Comparison of ENCODE assay signal across 8 mouse cellular contexts in genomic region chr5:146905486-146906172, GRCm38 (mm10). TPM values are rescaled to one million over a fixed set of nuclear protein-coding genes. Genes with fewer than 3 reads are reported as not detected.
DNase-seq lines count a peak whose midpoint lies in the region; ATAC-seq lines count a peak whose summit lies in the region.

No protein-coding gene starts in this region.

- peaks cover 10% of the 10 kb centered on the region; the same call in 1 of the 2 replicates for H3K27me3 ChIP-seq in embryonic facial prominence, embryonic 13.5 days
- H3K27me3 ChIP-seq in liver, embryonic 11.5 days (replicated peaks; ENCODE audit: control insufficient read depth, insufficient read depth, low read length): no peaks in the 10 kb centered on the region
- H3K27me3 ChIP-seq in splenic B cell, adult 2 months (ENCODE audit: control insufficient read depth, insufficient read depth, low read length, poor library complexity, severe bottlenecking): no peaks in the 10 kb centered on the region

- H3K27ac ChIP-seq in embryonic facial prominence, embryonic 13.5 days: no peak overlapping the region
- H3K27ac ChIP-seq in liver, embryonic 11.5 days (ENCODE audit: low read depth, low read length): no peak overlapping the region

- no peaks in the 10 kb centered on the region for H3K36me3 ChIP-seq in embryonic facial prominence, embryonic 13.5 days
- no peaks in the 10 kb centered on the region for H3K36me3 ChIP-seq in liver, embryonic 11.5 days (ENCODE audit: control insufficient read depth, insufficient read depth, low read length)
- H3K36me3 ChIP-seq in splenic B cell, adult 2 months (ENCODE audit: control insufficient read depth, insufficient read depth, low read length, poor library complexity, severe bottlenecking): no peaks in the 10 kb centered on the region

- no peaks in the 10 kb centered on the region for H3K9me3 ChIP-seq in embryonic facial prominence, embryonic 13.5 days
- no peaks in the 10 kb centered on the region for H3K9me3 ChIP-seq in liver, embryonic 11.5 days (ENCODE audit: control insufficient read depth, low read length)

- peak overlapping the region; percentile 24; the same call in 1 of the 2 replicates for H3K4me3 ChIP-seq in embryonic facial prominence, embryonic 13.5 days
- peak overlapping the region; percentile 28; the same call in 1 of the 2 replicates for H3K4me3 ChIP-seq in liver, embryonic 11.5 days (ENCODE audit: low read depth, low read length)

- no peaks in the 10 kb centered on the region for H3K4me1 ChIP-seq in embryonic facial prominence, embryonic 13.5 days
- H3K4me1 ChIP-seq in liver, embryonic 11.5 days (replicated peaks; ENCODE audit: control insufficient read depth, insufficient read depth, low read length): no peaks in the 10 kb centered on the region

- peak; percentile 67 for DNase-seq in CD4-positive helper T cell, adult 2 months (ENCODE audit: low read depth, low spot score)
- DNase-seq in adrenal gland, postnatal 4 days (ENCODE audit: low spot score in 2 of 2): peak; percentile 51 to 54
- peak; percentile 8 to 27 for DNase-seq in heart, adult 9 months (ENCODE audit: low spot score in 2 of 2)
- DNase-seq in kidney, adult 9 months: peak; percentile 68
- peak; percentile 81 for DNase-seq in liver, embryonic 11.5 days (ENCODE audit: low spot score)
- peak; percentile 85 for DNase-seq in naive thymus-derived CD4-positive, alpha-beta T cell, adult 2 months (ENCODE audit: low read depth)
- DNase-seq in splenic B cell, adult 2 months (ENCODE audit: low read depth, low spot score): peak; percentile 86

- peak overlapping the region; percentile 52 for H3K4me2 ChIP-seq in embryonic facial prominence, embryonic 13.5 days
- peak overlapping the region; percentile 47 for H3K4me2 ChIP-seq in liver, embryonic 11.5 days

- no peak for ATAC-seq in embryonic facial prominence, embryonic 13.5 days (ENCODE audit: insufficient number of reproducible peaks, insufficient read depth, low FRiP score, low TSS enrichment, low read depth)
- ATAC-seq in liver, embryonic 11.5 days (replicated peaks; ENCODE audit: low FRiP score): 0 out of 2 replicates have a peak, but pooled peaks have one; percentile 30

- no peak overlapping the region for H3K9ac ChIP-seq in embryonic facial prominence, embryonic 13.5 days
- H3K9ac ChIP-seq in liver, embryonic 11.5 days (ENCODE audit: low read depth, low read length): no peak overlapping the region

- WGBS in embryonic facial prominence, embryonic 13.5 days: 24% methylated on average over 14 of the region's 14 CpGs
- 24% methylated on average over 14 of the region's 14 CpGs for WGBS in liver, embryonic 11.5 days

RNA-seq across cellular contexts. Expression of gene Gtf3a, which starts 42.8 kb away (rescaled TPM):
- 10 to 100 TPM; 40.7 to 45.2 TPM for total RNA-seq in adrenal gland, postnatal 4 days (2021)
- polyA plus RNA-seq in embryonic facial prominence, embryonic 13.5 days (2015; fragmentation: Nextera tagmentation; extraction: Ambion mirVana): 114 and 117 TPM in 2 replicates
- polyA plus RNA-seq in liver, embryonic 11.5 days (2014; fragmentation: Nextera tagmentation; extraction: Ambion mirVana): 152 and 158 TPM in 2 replicates

RNA-seq across cellular contexts. Expression of gene Mtif3, which starts 58.0 kb away (rescaled TPM):
- total RNA-seq in adrenal gland, postnatal 4 days (2021): 10 to 100 TPM; 26.2 to 27.9 TPM
- polyA plus RNA-seq in embryonic facial prominence, embryonic 13.5 days (2015; fragmentation: Nextera tagmentation; extraction: Ambion mirVana): 28.5 and 31.4 TPM in 2 replicates
- 23.2 and 25.0 TPM in 2 replicates for polyA plus RNA-seq in liver, embryonic 11.5 days (2014; fragmentation: Nextera tagmentation; extraction: Ambion mirVana)

Comparison
In these comparisons a context has a peak if more than half of its experiments do, and no peak if none do; other contexts are left out.
1. DNase-seq: peak in every context shown above with its lines; median percentile 86 in splenic B cell, adult 2 months; 85 in naive thymus-derived CD4-positive, alpha-beta T cell, adult 2 months; 81 in liver, embryonic 11.5 days; 68 in kidney, adult 9 months; 67 in CD4-positive helper T cell, adult 2 months; 52 in adrenal gland, postnatal 4 days; 18 in heart, adult 9 months.